Mouse (Mus musculus): Measurements from ENCODE around the gene Sacm1l. TPM values are rescaled to one million over a fixed set of nuclear protein-coding genes. Genes with fewer than 3 reads are reported as not detected.

Gene Sacm1l
- polyA plus RNA-seq, 2 experiments, result 9.9 to 25.8 TPM

- no peak overlapping the region for H3K9ac ChIP-seq (replicated peaks)
- H3K4me3 ChIP-seq (ENCODE audit: insufficient read depth in 1 of 2, low read depth in 2 of 2, low read length in 2 of 2), result no peak overlapping the region
- H3K27me3 ChIP-seq (ENCODE audit: control insufficient read depth, insufficient read depth, low read length), result no peaks in the 10 kb centered on the region
- peaks cover 26% of the 10 kb centered on the region for H3K36me3 ChIP-seq (replicated peaks; ENCODE audit: control insufficient read depth, insufficient read depth, low read depth)
- no peaks in the 10 kb centered on the region for H3K9me3 ChIP-seq (ENCODE audit: control insufficient read depth, low read length)
- no peak overlapping the region for H3K4me2 ChIP-seq (ENCODE audit: low read depth)
- no peak overlapping the region for H3K27ac ChIP-seq
- peaks cover 9 to 41% of the 10 kb centered on the region in 2 experiments for H3K4me1 ChIP-seq (replicated peaks; ENCODE audit: control insufficient read depth in 2 of 2, insufficient read depth in 2 of 2, low read length in 1 of 2)
- DNase-seq (ENCODE audit: low read depth in 3 of 3, low spot score in 3 of 3) (no peak), ATAC-seq (ENCODE audit: insufficient read depth) (no peak)
- TF ChIP-seq EP300 (IDR thresholded peaks at IDR 0.05; ENCODE audit: low read depth) (no peak), CTCF (IDR thresholded peaks at IDR 0.05; ENCODE audit: low read depth) (no peak)
- 59% methylated on average over 5 of the region's 5 CpGs for WGBS (ENCODE audit: insufficient replicate concordance)
These were observed 38.6 kb upstream of the Sacm1l start for GRCm38 (mm10) chr9:123490930-123491329.

DNA sequence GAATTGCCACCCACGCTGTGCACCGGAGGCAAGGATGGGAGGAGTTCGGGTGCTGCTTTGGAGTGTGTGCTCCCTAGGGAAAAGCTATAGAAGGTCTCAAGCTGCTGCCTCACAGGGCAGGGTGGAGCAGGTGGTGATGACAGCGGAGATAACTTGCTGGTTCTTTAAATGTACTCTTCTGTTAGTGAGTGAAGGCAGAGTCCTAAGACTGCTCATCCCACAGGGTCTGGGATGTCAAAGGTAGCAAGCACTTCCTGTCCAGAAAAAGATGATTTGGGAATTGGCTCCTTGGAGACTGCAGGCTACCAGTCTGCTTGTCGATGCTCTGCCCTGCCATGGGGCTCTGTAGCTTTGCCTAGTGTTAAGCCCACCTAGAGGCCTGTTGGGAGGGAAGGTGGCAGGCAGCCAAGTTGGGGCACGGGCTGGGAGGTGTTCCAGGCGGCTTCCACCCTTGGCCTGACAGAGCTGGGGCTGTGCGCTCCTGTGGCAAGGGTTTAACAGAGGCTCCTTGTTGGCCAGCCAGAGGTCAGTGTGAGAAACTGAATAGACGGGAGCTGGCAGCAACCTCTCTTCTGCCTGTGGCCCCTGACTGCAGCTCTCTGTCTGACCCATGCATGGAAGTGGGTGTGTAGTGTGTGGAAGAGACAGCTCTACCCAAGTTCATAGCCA is 37.5 kb upstream of the Sacm1l start:
- DNase-seq (ENCODE audit: low read depth in 3 of 3, low spot score in 3 of 3) (no peak), ATAC-seq (ENCODE audit: insufficient read depth) (peak; percentile 28; the same call in 1 of the 2 replicates)
- H3K27me3 ChIP-seq (ENCODE audit: control insufficient read depth, insufficient read depth, low read length), result no peaks in the 10 kb centered on the region
- peaks cover 16% of the 10 kb centered on the region for H3K36me3 ChIP-seq (replicated peaks; ENCODE audit: control insufficient read depth, insufficient read depth, low read depth)
- peaks cover 14 to 40% of the 10 kb centered on the region in 2 experiments for H3K4me1 ChIP-seq (replicated peaks; ENCODE audit: control insufficient read depth in 2 of 2, insufficient read depth in 2 of 2, low read length in 1 of 2)
- H3K9me3 ChIP-seq (ENCODE audit: control insufficient read depth, low read length), result no peaks in the 10 kb centered on the region
- no peak overlapping the region for H3K4me3 ChIP-seq (ENCODE audit: insufficient read depth in 1 of 2, low read depth in 2 of 2, low read length in 2 of 2)
- H3K4me2 ChIP-seq (ENCODE audit: low read depth), result no peak overlapping the region
- no peak overlapping the region for H3K27ac ChIP-seq
- TF ChIP-seq CTCF (IDR thresholded peaks at IDR 0.05; ENCODE audit: low read depth) (no peak), EP300 (IDR thresholded peaks at IDR 0.05; ENCODE audit: low read depth) (no peak)
- no peak overlapping the region for H3K9ac ChIP-seq (replicated peaks)
- 75% methylated on average over 9 of the region's 9 CpGs for WGBS (ENCODE audit: insufficient replicate concordance)

DNA sequence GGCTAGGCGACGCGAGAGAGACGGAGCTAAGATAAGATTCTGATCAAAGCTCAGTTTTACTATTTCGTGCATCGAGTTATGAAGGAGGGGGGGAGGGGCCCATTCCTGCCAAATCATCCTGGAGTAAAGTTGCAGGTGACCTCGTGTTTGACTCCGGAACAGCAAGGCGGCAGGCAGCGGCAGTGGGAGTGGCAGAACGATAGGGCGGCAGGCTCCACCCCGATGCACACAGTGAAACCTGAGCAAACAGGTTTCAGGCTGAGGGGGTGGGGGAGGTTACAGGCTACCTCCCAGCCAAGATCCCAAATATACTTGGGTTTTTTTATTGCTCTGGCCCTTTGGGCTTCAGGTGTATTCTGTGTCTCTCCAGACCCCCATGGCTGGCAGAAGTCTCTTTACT is 32.9 kb upstream of the Sacm1l start:
- no peak for DNase-seq (ENCODE audit: low read depth in 3 of 3, low spot score in 3 of 3)
- no peak overlapping the region for H3K27ac ChIP-seq
- WGBS (ENCODE audit: insufficient replicate concordance), result 37% methylated on average over 13 of the region's 13 CpGs
- peaks cover 15% of the 10 kb centered on the region for H3K36me3 ChIP-seq (replicated peaks; ENCODE audit: control insufficient read depth, insufficient read depth, low read depth)
- TF ChIP-seq CTCF (IDR thresholded peaks at IDR 0.05; ENCODE audit: low read depth) (0 out of 2 replicates have a peak, but pooled peaks have one; percentile 14), EP300 (IDR thresholded peaks at IDR 0.05; ENCODE audit: low read depth) (no peak)
- peaks cover 11 to 26% of the 10 kb centered on the region in 2 experiments for H3K4me1 ChIP-seq (replicated peaks; ENCODE audit: control insufficient read depth in 2 of 2, insufficient read depth in 2 of 2, low read length in 1 of 2)
- H3K4me2 ChIP-seq (ENCODE audit: low read depth), result peak overlapping the region; percentile 13
- H3K27me3 ChIP-seq (ENCODE audit: control insufficient read depth, insufficient read depth, low read length), result no peaks in the 10 kb centered on the region
- H3K4me3 ChIP-seq (ENCODE audit: insufficient read depth in 1 of 2, low read depth in 2 of 2, low read length in 2 of 2), result no peak overlapping the region
- peak; percentile 34; the same call in 1 of the 2 replicates for ATAC-seq (ENCODE audit: insufficient read depth)
- H3K9ac ChIP-seq (replicated peaks), result no peak overlapping the region
- no peaks in the 10 kb centered on the region for H3K9me3 ChIP-seq (ENCODE audit: control insufficient read depth, low read length)

- no peak for TF ChIP-seq EP300 (IDR thresholded peaks at IDR 0.05; ENCODE audit: low read depth)
- no peak for TF ChIP-seq CTCF (IDR thresholded peaks at IDR 0.05; ENCODE audit: low read depth)
- Histone ChIP-seq H3K9me3 (ENCODE audit: control insufficient read depth, low read length) (no peaks in the 10 kb centered on the region), H3K27ac (no peak overlapping the region), H3K27me3 (ENCODE audit: control insufficient read depth, insufficient read depth, low read length) (no peaks in the 10 kb centered on the region), H3K4me1 (replicated peaks; ENCODE audit: control insufficient read depth in 2 of 2, insufficient read depth in 2 of 2, low read length in 1 of 2) (peaks cover 6 to 15% of the 10 kb centered on the region in 2 experiments), H3K4me3 (ENCODE audit: insufficient read depth in 1 of 2, low read depth in 2 of 2, low read length in 2 of 2) (no peak overlapping the region), H3K9ac (replicated peaks) (no peak overlapping the region), H3K4me2 (ENCODE audit: low read depth) (no peak overlapping the region), H3K36me3 (replicated peaks; ENCODE audit: control insufficient read depth, insufficient read depth, low read depth) (peaks cover 21% of the 10 kb centered on the region)
- DNase-seq (ENCODE audit: low read depth in 3 of 3, low spot score in 3 of 3), result no peak
- 19% methylated on average over 5 of the region's 5 CpGs for WGBS (ENCODE audit: insufficient replicate concordance)
- ATAC-seq (ENCODE audit: insufficient read depth), result peak; percentile 24; the same call in 1 of the 2 replicates
These were observed 31.7 kb upstream of the Sacm1l start for GRCm38 (mm10) chr9:123497906-123498305.

DNA sequence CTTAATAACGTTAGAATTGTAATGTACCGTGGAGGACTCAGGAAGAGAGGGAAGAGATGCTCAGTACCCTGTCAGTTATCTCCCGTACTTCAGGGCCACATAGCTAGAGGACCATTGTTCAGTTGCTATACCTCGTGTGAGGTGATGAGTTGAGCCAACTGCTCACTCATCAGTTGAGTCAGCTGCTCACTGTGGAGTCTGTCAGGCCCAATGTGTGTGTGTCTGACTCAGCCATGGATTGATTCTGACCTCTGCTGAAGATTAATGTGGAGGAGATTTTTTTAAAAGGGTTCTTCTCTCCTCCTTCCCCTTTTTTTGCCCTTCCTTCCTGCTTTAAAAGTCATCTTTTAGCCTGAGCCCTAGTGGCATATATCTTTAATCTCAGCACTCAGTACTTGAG is 29.1 kb upstream of the Sacm1l start:
- WGBS (ENCODE audit: insufficient replicate concordance), result 65% methylated on average over 4 of the region's 4 CpGs
- no peak for ATAC-seq (ENCODE audit: insufficient read depth)
- H3K27ac ChIP-seq, result no peak overlapping the region
- no peak for DNase-seq (ENCODE audit: low read depth in 3 of 3, low spot score in 3 of 3)
- no peak overlapping the region for H3K9ac ChIP-seq (replicated peaks)
- H3K27me3 ChIP-seq (ENCODE audit: control insufficient read depth, insufficient read depth, low read length), result no peaks in the 10 kb centered on the region
- H3K4me2 ChIP-seq (ENCODE audit: low read depth), result no peak overlapping the region
- no peaks in the 10 kb centered on the region for H3K9me3 ChIP-seq (ENCODE audit: control insufficient read depth, low read length)
- TF ChIP-seq EP300 (IDR thresholded peaks at IDR 0.05; ENCODE audit: low read depth), result no peak
- TF ChIP-seq CTCF (IDR thresholded peaks at IDR 0.05; ENCODE audit: low read depth), result no peak
- peaks cover 6 to 13% of the 10 kb centered on the region in 2 experiments for H3K4me1 ChIP-seq (replicated peaks; ENCODE audit: control insufficient read depth in 2 of 2, insufficient read depth in 2 of 2, low read length in 1 of 2)
- no peak overlapping the region for H3K4me3 ChIP-seq (ENCODE audit: insufficient read depth in 1 of 2, low read depth in 2 of 2, low read length in 2 of 2)
- H3K36me3 ChIP-seq (replicated peaks; ENCODE audit: control insufficient read depth, insufficient read depth, low read depth), result peaks cover 27% of the 10 kb centered on the region
